Mouse (Mus musculus) naive thymus-derived CD4-positive, alpha-beta T cell, adult 5 months (primary cell): ENCODE measurements around the gene Tmem116. TPM values are rescaled to one million over a fixed set of nuclear protein-coding genes. Genes with fewer than 3 reads are reported as not detected.

Source experiments
- polyA plus RNA-seq: library from polyadenylated mRNA; unstranded; fragments of 100-300 nt; shearing (Covaris generic); gene quantifications from one replicate; pipeline ENCODE4 v1.2.1, GENCODE M21; 2017

Gene Tmem116
- 2.4 TPM for polyA plus RNA-seq

DNA sequence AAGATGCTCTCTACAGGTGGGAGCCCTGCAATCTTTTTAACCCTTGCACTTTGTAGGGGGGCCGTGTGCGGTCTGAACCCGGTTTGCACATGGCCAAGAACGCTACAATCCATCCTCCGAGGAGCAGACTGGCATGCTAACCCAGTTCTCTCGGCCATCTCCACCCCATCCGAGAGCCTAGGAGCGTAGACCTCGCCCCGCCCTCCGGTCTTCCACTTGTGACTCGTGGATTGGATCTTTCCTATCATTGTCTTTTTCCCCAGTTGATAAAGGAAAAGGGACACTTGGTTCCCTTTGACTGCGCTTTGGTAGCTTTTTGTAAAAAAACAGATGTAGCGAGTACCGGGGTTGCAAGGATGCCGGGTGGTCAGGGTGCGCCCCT, at the start of gene Tmem116:
Gene Tmem116, plus strand, starts transcription at position 250 of the 382 bp plus-strand sequence.

DNA sequence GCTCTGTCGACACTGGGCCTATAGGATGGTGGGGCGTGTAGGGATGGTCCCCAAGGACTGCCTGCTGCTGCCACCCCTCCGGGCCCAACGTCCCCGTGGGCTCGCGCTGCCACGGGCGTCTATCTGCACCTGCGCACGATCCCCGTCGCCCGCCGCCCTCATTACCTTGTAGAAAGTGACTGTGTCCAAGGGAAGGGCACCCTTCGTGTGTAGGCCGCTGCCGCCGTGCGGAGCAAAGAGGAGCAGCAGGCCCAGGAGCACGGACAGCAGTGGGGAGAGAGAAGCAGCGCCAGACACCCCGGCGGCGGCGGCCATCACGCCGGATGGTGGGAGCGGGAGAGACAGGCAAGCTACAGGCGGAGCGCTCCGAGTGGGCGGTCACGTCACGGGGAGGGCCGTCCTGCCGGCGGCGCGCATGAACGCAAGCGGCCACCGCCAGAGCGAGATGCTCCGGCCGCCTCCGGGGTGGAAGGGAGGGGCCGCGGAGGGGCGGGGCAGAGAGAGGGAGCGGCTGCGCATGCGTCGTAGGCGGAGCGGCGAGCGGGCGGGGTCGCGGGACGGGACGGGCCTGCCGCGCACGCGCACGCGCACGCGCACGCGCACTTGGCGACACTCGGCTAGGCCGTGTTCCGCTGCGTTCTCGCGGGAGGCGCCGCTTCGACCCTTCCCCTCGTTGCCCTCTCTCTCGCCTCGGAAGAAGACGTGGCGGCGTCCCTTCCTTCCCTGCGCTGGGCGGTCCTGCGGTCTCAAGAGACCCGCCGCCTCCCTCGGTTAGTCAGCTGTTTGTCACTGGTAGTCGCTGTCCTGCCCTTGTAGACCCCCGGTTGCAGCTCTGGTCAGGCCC, 555 bp downstream of the Tmem116 start, which contains the start of gene Erp29:
Gene Erp29, minus strand, starts transcription at position 481 of the 844 bp plus-strand sequence.

DNA sequence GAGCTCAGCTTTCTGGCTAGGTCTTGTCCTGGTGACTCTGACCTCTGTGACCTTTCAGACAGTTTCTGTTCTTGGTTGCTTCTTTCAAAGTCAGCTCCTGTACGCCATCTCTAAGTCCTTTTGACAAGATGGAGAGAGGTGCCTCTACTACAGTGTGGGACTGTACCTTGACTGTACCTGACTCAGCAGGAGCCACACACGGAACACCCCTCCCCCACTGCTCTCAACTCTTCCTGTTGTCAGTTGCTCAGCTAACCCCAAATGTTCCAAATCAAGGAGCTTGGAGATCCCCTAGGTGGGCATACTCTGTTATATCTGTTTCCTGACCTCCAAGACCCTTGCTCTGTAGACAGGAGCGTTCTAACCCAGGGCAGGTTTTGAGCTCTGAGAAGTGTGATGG, 51.5 kb downstream of the Tmem116 start, which contains the start of gene Adam1b:
Gene Adam1b, minus strand, starts transcription at position 205 of the 400 bp plus-strand sequence.

DNA sequence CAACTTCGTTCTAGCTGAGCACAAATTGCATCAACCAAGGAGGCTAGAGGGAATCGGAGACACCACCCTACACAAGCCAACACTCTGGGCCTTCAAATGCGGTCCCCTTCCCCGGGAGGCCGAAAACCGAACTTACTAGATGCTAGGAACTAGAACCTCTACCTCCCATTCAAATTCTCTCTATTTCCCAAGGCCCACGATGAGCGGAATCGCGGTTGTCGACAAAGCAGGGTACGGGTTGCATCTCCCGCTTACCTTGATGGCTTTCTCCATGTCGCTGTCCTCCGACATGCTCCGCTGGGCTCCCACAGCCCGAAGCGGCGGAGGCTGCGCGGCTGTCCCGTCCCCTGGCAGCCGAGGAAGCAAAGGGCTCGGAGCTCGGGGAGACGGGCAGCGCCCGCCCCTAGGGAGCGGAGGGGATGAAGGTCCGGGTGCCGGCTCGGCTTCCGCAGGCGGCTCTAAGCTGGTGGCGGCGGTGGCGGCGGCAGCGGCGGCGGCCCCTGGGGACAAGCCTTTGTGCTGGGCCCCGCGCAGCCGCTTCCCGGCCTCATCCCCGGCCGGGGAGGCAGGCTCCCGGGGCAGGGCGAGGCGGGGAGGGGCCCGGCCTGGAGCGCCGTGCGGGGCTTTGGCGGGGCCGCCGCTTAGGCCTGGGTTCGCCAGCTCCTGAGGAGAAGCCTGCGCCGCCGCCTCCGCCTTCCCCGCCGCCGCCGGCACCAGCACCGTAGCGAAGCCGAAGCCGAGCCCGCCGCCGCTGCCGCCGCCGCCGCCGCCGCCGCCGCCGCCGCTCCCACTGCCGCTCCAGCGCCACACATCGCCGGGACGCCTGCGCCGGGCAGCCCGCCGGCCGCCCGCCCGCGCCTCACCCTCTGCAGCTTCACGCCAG, 93.5 kb downstream of the Tmem116 start, which contains the start of the genes Adam1a and Gm42878:
Gene Adam1a, minus strand, starts transcription at position 573 of the 883 bp plus-strand sequence.
Gene Gm42878, minus strand, starts transcription at position 573 of the 883 bp plus-strand sequence.

DNA sequence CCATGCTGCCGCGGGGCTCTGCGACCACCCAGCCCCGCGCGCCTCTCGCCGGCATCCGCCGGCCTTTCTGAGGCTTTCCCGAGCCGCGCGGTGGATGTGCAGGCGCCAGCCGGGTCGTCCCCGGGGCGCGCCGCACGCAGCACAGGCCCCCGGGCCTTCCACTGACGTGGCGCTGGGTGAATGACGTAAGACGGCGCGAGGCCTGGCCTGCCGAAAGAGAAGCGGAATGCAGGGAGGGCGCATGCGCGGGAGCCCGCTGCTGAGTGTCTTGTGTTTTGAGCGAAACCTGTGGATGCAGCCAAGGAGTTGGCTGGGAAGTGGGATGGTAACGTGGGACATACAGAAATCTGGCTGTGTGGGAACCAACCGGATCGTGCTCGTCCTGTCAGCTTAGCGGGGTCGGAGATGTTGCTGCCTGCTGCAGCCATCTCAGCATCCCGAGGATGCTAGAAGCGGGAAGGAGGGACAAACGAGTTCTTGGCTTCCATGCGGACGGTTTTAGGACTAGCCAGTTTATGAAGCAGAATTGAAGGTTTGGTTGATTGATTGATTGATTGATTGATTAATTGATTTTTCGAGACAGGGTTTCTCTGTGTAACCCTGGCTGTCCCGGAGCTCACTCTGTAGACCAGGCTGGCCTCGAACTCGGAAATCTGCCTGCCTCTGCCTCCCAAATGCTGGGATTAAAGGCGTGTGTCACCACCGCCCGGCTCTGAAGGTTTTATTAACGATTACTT, 94.3 kb downstream of the Tmem116 start, which contains the start of gene Mapkapk5:
Gene Mapkapk5, minus strand, starts transcription at position 113 of the 737 bp plus-strand sequence.

Other genes with a start within 250 kb of the Tmem116 start
- gene Rpl6, start 247.4 kb upstream of the Tmem116 start, polyA plus RNA-seq: 1,079 TPM
- gene Hectd4, start 231.7 kb upstream of the Tmem116 start, polyA plus RNA-seq: 15.8 TPM
- 68.0 TPM for gene Trafd1, start 66.3 kb upstream of the Tmem116 start, polyA plus RNA-seq
- gene Naa25, start 54.0 kb upstream of the Tmem116 start, polyA plus RNA-seq: 46.3 TPM
- gene Erp29, start 613 bp downstream of the Tmem116 start, polyA plus RNA-seq: 46.2 TPM
- not detected for gene Adam1b, start 51.5 kb downstream of the Tmem116 start, polyA plus RNA-seq
- gene Adam1a, start 93.6 kb downstream of the Tmem116 start, polyA plus RNA-seq: 0.90 TPM
- gene Gm42878, start 93.6 kb downstream of the Tmem116 start, polyA plus RNA-seq: not detected
- 73.2 TPM for gene Mapkapk5, start 94.0 kb downstream of the Tmem116 start, polyA plus RNA-seq
- 43.9 TPM for gene Aldh2, start 141.9 kb downstream of the Tmem116 start, polyA plus RNA-seq
- 1.5 TPM for gene Acad12, start 167.0 kb downstream of the Tmem116 start, polyA plus RNA-seq
- gene Acad10, start 208.6 kb downstream of the Tmem116 start, polyA plus RNA-seq: 9.9 TPM
- 113 TPM for gene Brap, start 208.7 kb downstream of the Tmem116 start, polyA plus RNA-seq